Mouse (Mus musculus) CD8-positive naive resting alpha-beta T cell, adult 57 days (primary cell): ENCODE measurements around the gene Gm19684. TPM values are rescaled to one million over a fixed set of nuclear protein-coding genes. Genes with fewer than 3 reads are reported as not detected.

Experiments used
- total RNA-seq: library from RNA; stranded (reverse); gene quantifications from one replicate; pipeline ENCODE4 v1.2.4, GENCODE M21; 2023

Gm19684 gene
- total RNA-seq = 9.5 TPM

DNA sequence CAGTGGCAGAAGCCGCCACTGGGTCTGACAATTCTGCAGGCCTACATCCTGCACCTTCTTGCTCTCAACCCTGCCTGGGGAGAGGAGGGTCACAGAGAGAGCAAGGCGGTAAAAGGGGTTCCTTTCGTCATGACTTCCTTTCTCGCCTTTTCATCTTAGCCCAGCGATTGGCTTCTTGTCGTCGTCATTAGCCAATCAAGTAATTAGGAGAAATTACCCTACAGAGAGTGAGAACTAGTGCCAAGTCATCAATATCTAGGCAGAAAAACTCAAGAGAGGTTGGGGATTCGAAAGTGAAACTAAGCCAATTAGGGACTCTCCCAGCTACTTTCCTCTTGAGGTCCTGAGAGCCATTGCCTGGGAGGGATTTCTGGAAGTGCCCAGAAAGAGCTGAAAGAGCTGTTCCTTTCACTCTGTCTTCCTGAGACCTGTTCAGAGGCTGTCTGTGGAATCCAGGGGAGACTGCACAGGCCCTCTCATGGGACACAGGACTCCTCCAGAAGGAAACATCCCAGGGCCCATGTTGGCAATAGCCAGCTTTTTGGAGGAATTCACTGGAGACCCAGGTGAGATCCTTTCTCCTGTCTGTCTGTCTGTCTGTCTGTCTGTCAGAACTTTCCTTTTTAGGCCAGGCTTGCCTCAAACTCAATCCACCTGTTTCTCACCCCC is at the start of gene Gm19684:
Gm19684 (plus strand) TSS at position 327 of the 669 bp plus-strand sequence.

DNA sequence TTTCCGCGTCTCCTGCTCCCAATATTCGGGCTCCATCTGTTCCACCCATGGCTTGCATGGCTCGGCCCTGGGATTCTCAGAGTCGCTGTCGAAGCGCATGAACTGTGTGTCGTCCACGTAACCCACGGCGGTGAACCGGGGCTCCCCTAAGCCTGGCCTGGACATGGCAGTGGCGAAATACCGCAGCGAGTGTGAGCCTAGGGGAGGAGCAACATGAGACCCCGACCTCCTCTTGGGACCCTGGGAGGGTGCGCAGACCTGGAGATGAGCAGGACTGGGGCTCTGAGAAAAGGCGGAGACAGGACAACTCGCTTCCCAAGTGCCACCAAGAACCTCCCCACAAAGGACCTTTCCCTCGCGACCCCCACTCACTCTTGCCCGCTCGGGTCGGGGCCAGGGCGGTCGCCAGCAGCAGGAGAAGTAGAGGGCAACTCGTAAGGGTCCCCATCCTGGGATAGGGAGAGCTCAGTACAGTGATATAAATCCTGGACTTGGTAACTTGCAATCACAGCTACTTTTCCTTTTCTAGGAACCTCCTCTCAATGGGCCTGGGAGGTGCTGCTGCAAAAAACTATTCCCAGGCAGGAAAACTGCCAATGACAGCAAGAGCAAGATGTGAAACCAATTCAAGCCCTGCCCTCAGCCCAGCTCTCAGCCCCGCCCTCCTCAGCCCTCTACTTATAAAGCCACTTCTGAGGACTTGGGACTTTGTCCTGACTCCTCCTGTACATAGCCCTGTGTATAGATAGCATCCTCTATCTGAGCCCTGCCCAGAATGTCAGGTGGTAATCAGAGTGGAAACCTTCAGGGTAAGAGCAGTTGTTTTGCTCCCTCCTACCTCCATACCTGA is 7.7 kb downstream of the Gm19684 start, which contains the start of gene Gm7030:
Gm7030 (minus strand) TSS at position 458 of the 850 bp plus-strand sequence.

DNA sequence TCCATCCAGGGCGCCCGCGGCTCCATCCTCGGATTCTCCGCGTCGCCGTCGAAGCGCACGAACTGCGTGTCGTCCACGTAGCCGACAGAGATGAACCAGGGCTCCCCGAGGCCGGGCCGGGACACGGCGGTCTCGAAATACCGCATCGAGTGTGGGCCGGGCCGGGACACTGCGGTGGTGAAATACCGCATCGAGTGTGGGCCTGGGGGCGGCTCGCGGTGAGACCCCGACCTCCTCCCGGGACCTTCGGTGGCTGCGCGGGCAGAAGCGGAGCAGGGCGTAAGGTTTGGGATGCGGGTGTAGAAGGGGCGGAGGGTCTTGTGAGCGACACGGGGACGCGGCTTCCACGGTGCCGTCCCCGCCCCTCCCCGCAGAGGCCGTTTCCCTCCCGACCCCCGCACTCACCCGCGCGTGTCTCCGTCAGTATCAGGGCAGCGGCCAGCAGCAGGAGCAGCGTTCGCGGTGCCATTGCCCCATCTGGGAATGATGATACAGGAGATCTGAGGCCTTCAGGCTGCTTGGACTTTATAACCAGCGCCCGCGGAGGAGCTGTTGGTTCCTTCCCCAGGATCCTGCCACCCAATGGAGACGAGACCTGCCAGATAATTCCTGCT is 46.7 kb downstream of the Gm19684 start, which contains the start of gene Gm8909:
Gm8909 (minus strand) TSS at position 499 of the 614 bp plus-strand sequence.

Other genes starting within 250 kb of the Gm19684 start
- gene Dhx16, start 241.9 kb upstream of the Gm19684 start, total RNA-seq = 109 TPM
- 23.7 TPM for gene 2310061I04Rik, start 224.2 kb upstream of the Gm19684 start, total RNA-seq
- gene Atat1, start 211.6 kb upstream of the Gm19684 start, total RNA-seq = 8.6 TPM
- gene Mrps18b, start 205.3 kb upstream of the Gm19684 start, total RNA-seq = 67.6 TPM
- gene Ppp1r10, start 205.2 kb upstream of the Gm19684 start, total RNA-seq = 156 TPM
- 116 TPM for gene Abcf1, start 151.9 kb upstream of the Gm19684 start, total RNA-seq
- 51.7 TPM for gene Gnl1, start 141.8 kb upstream of the Gm19684 start, total RNA-seq
- 47.3 TPM for gene Prr3, start 141.4 kb upstream of the Gm19684 start, total RNA-seq
- gene H2-T24, start 101.1 kb upstream of the Gm19684 start, total RNA-seq = 22.1 TPM
- 301 TPM for gene H2-T23, start 88.8 kb upstream of the Gm19684 start, total RNA-seq
- 184 TPM for gene H2-T22, start 78.9 kb upstream of the Gm19684 start, total RNA-seq
- gene Gm6034, start 78.7 kb upstream of the Gm19684 start, total RNA-seq = 1.0 TPM
- gene Gm11127, start 63.3 kb upstream of the Gm19684 start, total RNA-seq = 81.8 TPM
- 17.0 TPM for gene Gm7030, start 7.7 kb downstream of the Gm19684 start, total RNA-seq
- 0.83 TPM for gene Gm8909, start 46.9 kb downstream of the Gm19684 start, total RNA-seq
- gene H2-T3, start 68.6 kb downstream of the Gm19684 start, total RNA-seq = 3.4 TPM
- 63.3 TPM for gene Rpp21, start 136.4 kb downstream of the Gm19684 start, total RNA-seq
- gene Trim39, start 150.6 kb downstream of the Gm19684 start, total RNA-seq = 79.2 TPM
- not detected for gene H2-M10.2, start 164.8 kb downstream of the Gm19684 start, total RNA-seq
- gene H2-M10.1, start 204.5 kb downstream of the Gm19684 start, total RNA-seq = not detected
- gene H2-M10.3, start 246.7 kb downstream of the Gm19684 start, total RNA-seq = not detected